Mouse (Mus musculus): ENCODE results near the gene Hist1h2ad. TPM values are rescaled to one million over a fixed set of nuclear protein-coding genes. Genes with fewer than 3 reads are reported as not detected.
"Not testable (repeated sequence)": the region's sequence is repeated elsewhere in the genome, so short reads cannot be mapped to it uniquely, and the experiment has no call there.

Hist1h2ad gene
- polyA plus RNA-seq, 1 experiment from 2014 or later: 2.7 TPM

GRCm38 (mm10) chr13:23573034-23573897 is 915 bp upstream of the Hist1h2ad start:
- peaks cover 12% of the 10 kb centered on the region; the same call in 1 of the 2 replicates for H3K4me1 ChIP-seq (ENCODE audit: control insufficient read depth, insufficient read depth, low read length)
- peak overlapping the region; percentile 93 for H3K27ac ChIP-seq (ENCODE audit: low read length)
- 9% methylated on average over 17 of the region's 20 CpGs for WGBS
- H3K4me2 ChIP-seq (ENCODE audit: low read depth, low read length): peak overlapping the region; percentile 68
- not testable (repeated sequence) for ATAC-seq; H3K36me3 ChIP-seq (ENCODE audit: control insufficient read depth, insufficient read depth, low read length); H3K27me3 ChIP-seq (replicated peaks; ENCODE audit: control insufficient read depth, insufficient read depth, low read length); H3K9me3 ChIP-seq (ENCODE audit: control insufficient read depth, low read length)
- peak overlapping the region; percentile 70 for H3K9ac ChIP-seq (ENCODE audit: low read depth, low read length)
- H3K4me3 ChIP-seq (ENCODE audit: low read length): peak overlapping the region; percentile 51

GRCm38 (mm10) chr13:23574546-23575170 is 477 bp downstream of the Hist1h2ad start:
- ATAC-seq: not testable (repeated sequence)

GRCm38 (mm10) chr13:23575271-23575851 is 1.2 kb downstream of the Hist1h2ad start, which contains the start of gene Hist1h3d:
TSS of gene Hist1h3d (plus strand) at chr13:23575763.
- Histone ChIP-seq H3K9me3 (ENCODE audit: control insufficient read depth, low read length) (no peaks in the 10 kb centered on the region), H3K36me3 (ENCODE audit: control insufficient read depth, insufficient read depth, low read length) (no peaks in the 10 kb centered on the region), H3K4me2 (ENCODE audit: low read depth, low read length) (peak within 1 kb of the TSS; percentile 70), H3K4me1 (ENCODE audit: control insufficient read depth, insufficient read depth, low read length) (peaks cover 8% of the 10 kb centered on the region; the same call in 1 of the 2 replicates), H3K27me3 (replicated peaks; ENCODE audit: control insufficient read depth, insufficient read depth, low read length) (no peaks in the 10 kb centered on the region), H3K27ac (ENCODE audit: low read length) (peak within 1 kb of the TSS; percentile 81), H3K9ac (ENCODE audit: low read depth, low read length) (peak within 1 kb of the TSS; percentile 71), H3K4me3 (ENCODE audit: low read length) (peak within 1 kb of the TSS; percentile 52)
- ATAC-seq: peak; percentile 61
- under 1% methylated on average over 18 of the region's 18 CpGs for WGBS

More at GRCm38 (mm10) chr13:23574546-23575170, 477 bp downstream of the Hist1h2ad start:
- H3K27ac ChIP-seq (ENCODE audit: low read length): peak overlapping the region; percentile 93
- H3K4me2 ChIP-seq (ENCODE audit: low read depth, low read length): peak overlapping the region; percentile 46
- H3K36me3 ChIP-seq (ENCODE audit: control insufficient read depth, insufficient read depth, low read length); H3K27me3 ChIP-seq (replicated peaks; ENCODE audit: control insufficient read depth, insufficient read depth, low read length); H3K9me3 ChIP-seq (ENCODE audit: control insufficient read depth, low read length): not testable (repeated sequence)
- peaks cover 12% of the 10 kb centered on the region; the same call in 1 of the 2 replicates for H3K4me1 ChIP-seq (ENCODE audit: control insufficient read depth, insufficient read depth, low read length)
- peak overlapping the region; percentile 36 for H3K4me3 ChIP-seq (ENCODE audit: low read length)
- peak overlapping the region; percentile 60 for H3K9ac ChIP-seq (ENCODE audit: low read depth, low read length)
- 3% methylated on average over 7 of the region's 39 CpGs for WGBS

GRCm38 (mm10) chr13:23575864-23576313 is 1.7 kb downstream of the Hist1h2ad start:
- H3K27me3 ChIP-seq (replicated peaks; ENCODE audit: control insufficient read depth, insufficient read depth, low read length); H3K9me3 ChIP-seq (ENCODE audit: control insufficient read depth, low read length); H3K4me1 ChIP-seq (ENCODE audit: control insufficient read depth, insufficient read depth, low read length); H3K36me3 ChIP-seq (ENCODE audit: control insufficient read depth, insufficient read depth, low read length); ATAC-seq: not testable (repeated sequence)
- peak overlapping the region; percentile 81 for H3K27ac ChIP-seq (ENCODE audit: low read length)
- H3K9ac ChIP-seq (ENCODE audit: low read depth, low read length): peak overlapping the region; percentile 71
- 0% methylated on average over 9 of the region's 40 CpGs for WGBS
- peak overlapping the region; percentile 52 for H3K4me3 ChIP-seq (ENCODE audit: low read length)
- peak overlapping the region; percentile 70 for H3K4me2 ChIP-seq (ENCODE audit: low read depth, low read length)

- 9% methylated on average over 7 of the region's 7 CpGs for WGBS
Measured at GRCm38 (mm10) chr13:23576351-23576881, 2.2 kb downstream of the Hist1h2ad start.

GRCm38 (mm10) chr13:23576906-23577639 is 2.9 kb downstream of the Hist1h2ad start:
- H3K36me3 ChIP-seq (ENCODE audit: control insufficient read depth, insufficient read depth, low read length): no peaks in the 10 kb centered on the region
- peak overlapping the region; percentile 70 for H3K4me2 ChIP-seq (ENCODE audit: low read depth, low read length)
- WGBS: 38% methylated on average over 6 of the region's 6 CpGs
- ATAC-seq: no peak
- peaks cover 10% of the 10 kb centered on the region; the same call in 1 of the 2 replicates for H3K4me1 ChIP-seq (ENCODE audit: control insufficient read depth, insufficient read depth, low read length)
- no peaks in the 10 kb centered on the region for H3K27me3 ChIP-seq (replicated peaks; ENCODE audit: control insufficient read depth, insufficient read depth, low read length)
- peak overlapping the region; percentile 81 for H3K27ac ChIP-seq (ENCODE audit: low read length)
- peak overlapping the region; percentile 52 for H3K4me3 ChIP-seq (ENCODE audit: low read length)
- no peaks in the 10 kb centered on the region for H3K9me3 ChIP-seq (ENCODE audit: control insufficient read depth, low read length)
- peak overlapping the region; percentile 71 for H3K9ac ChIP-seq (ENCODE audit: low read depth, low read length)

More at GRCm38 (mm10) chr13:23576351-23576881, 2.2 kb downstream of the Hist1h2ad start:
- peaks cover 9% of the 10 kb centered on the region; the same call in 1 of the 2 replicates for H3K4me1 ChIP-seq (ENCODE audit: control insufficient read depth, insufficient read depth, low read length)
- no peaks in the 10 kb centered on the region for H3K9me3 ChIP-seq (ENCODE audit: control insufficient read depth, low read length)
- peak overlapping the region; percentile 81 for H3K27ac ChIP-seq (ENCODE audit: low read length)
- H3K27me3 ChIP-seq (replicated peaks; ENCODE audit: control insufficient read depth, insufficient read depth, low read length): no peaks in the 10 kb centered on the region
- H3K36me3 ChIP-seq (ENCODE audit: control insufficient read depth, insufficient read depth, low read length): no peaks in the 10 kb centered on the region
- H3K4me3 ChIP-seq (ENCODE audit: low read length): peak overlapping the region; percentile 52
- peak overlapping the region; percentile 70 for H3K4me2 ChIP-seq (ENCODE audit: low read depth, low read length)
- ATAC-seq: no peak
- H3K9ac ChIP-seq (ENCODE audit: low read depth, low read length): peak overlapping the region; percentile 71

- H3K36me3 ChIP-seq (ENCODE audit: control insufficient read depth, insufficient read depth, low read length): no peaks in the 10 kb centered on the region
- no peak overlapping the region for H3K27ac ChIP-seq (ENCODE audit: low read length)
- no peak overlapping the region for H3K9ac ChIP-seq (ENCODE audit: low read depth, low read length)
- ATAC-seq: no peak
- H3K4me2 ChIP-seq (ENCODE audit: low read depth, low read length): no peak overlapping the region
- WGBS: 98% methylated on average over 1 of the region's 1 CpGs
- H3K4me1 ChIP-seq (ENCODE audit: control insufficient read depth, insufficient read depth, low read length): peaks cover 12% of the 10 kb centered on the region; the same call in 1 of the 2 replicates
- no peaks in the 10 kb centered on the region for H3K27me3 ChIP-seq (replicated peaks; ENCODE audit: control insufficient read depth, insufficient read depth, low read length)
- no peak overlapping the region for H3K4me3 ChIP-seq (ENCODE audit: low read length)
- H3K9me3 ChIP-seq (ENCODE audit: control insufficient read depth, low read length): no peaks in the 10 kb centered on the region
Measured at GRCm38 (mm10) chr13:23577835-23578234, 3.7 kb downstream of the Hist1h2ad start.

- peak; percentile 87 for ATAC-seq
- peak within 1 kb of the TSS; percentile 72 for H3K9ac ChIP-seq (ENCODE audit: low read depth, low read length)
Measured at GRCm38 (mm10) chr13:23581408-23582218, 7.4 kb downstream of the Hist1h2ad start, which contains the start of gene Hist1h4d. TSS of gene Hist1h4d (plus strand) at chr13:23581598.

More at GRCm38 (mm10) chr13:23581408-23582218, 7.4 kb downstream of the Hist1h2ad start, which contains the start of gene Hist1h4d:
- H3K4me3 ChIP-seq (ENCODE audit: low read length): peak within 1 kb of the TSS; percentile 59
- H3K4me2 ChIP-seq (ENCODE audit: low read depth, low read length): peak within 1 kb of the TSS; percentile 89
- H3K27ac ChIP-seq (ENCODE audit: low read length): peak within 1 kb of the TSS; percentile 79
- H3K27me3 ChIP-seq (replicated peaks; ENCODE audit: control insufficient read depth, insufficient read depth, low read length): no peaks in the 10 kb centered on the region
- H3K4me1 ChIP-seq (ENCODE audit: control insufficient read depth, insufficient read depth, low read length): peaks cover 21% of the 10 kb centered on the region
- no peaks in the 10 kb centered on the region for H3K9me3 ChIP-seq (ENCODE audit: control insufficient read depth, low read length)
- no peaks in the 10 kb centered on the region for H3K36me3 ChIP-seq (ENCODE audit: control insufficient read depth, insufficient read depth, low read length)
- WGBS: under 1% methylated on average over 43 of the region's 43 CpGs
